Mouse (Mus musculus) forebrain, embryonic 13.5 days (tissue): Measurements from ENCODE around the gene Fbn1. TPM values are rescaled to one million over a fixed set of nuclear protein-coding genes. Genes with fewer than 3 reads are reported as not detected.

Source experiments
- ATAC-seq: fragments of 200-750 bp; cut with Nextera tagmentation; 2 replicates; pipeline ENCODE4 v1.8.0; 2017
- H3K27ac ChIP-seq: fragments of 300-500 bp; sonication (generic); 2 replicates; pipeline ENCODE4 v1.5.1; 2015; ENCODE audit warnings: inconsistent platforms, mild to moderate bottlenecking, moderate library complexity
- H3K27me3 ChIP-seq: fragments of 300-500 bp; sonication (generic); 2 replicates; pipeline ENCODE4 v1.6.1; 2015; ENCODE audit warnings: mild to moderate bottlenecking, inconsistent platforms
- H3K36me3 ChIP-seq: fragments of 300-500 bp; sonication (generic); 2 replicates; pipeline ENCODE4 v1.6.1; 2015; ENCODE audit warnings: mild to moderate bottlenecking, inconsistent platforms; ENCODE audit not compliant: poor library complexity, severe bottlenecking
- H3K4me1 ChIP-seq: fragments of 300-500 bp; sonication (generic); 2 replicates; pipeline ENCODE4 v1.6.1; 2015; ENCODE audit warnings: inconsistent platforms
- H3K4me2 ChIP-seq: fragments of 300-500 bp; sonication (generic); 2 replicates; pipeline ENCODE4 v1.6.1; 2015; ENCODE audit warnings: inconsistent platforms, mild to moderate bottlenecking, moderate library complexity
- H3K4me3 ChIP-seq: fragments of 300-500 bp; sonication (generic); 2 replicates; pipeline ENCODE4 v1.5.1; 2015; ENCODE audit warnings: mild to moderate bottlenecking, inconsistent platforms
- H3K9ac ChIP-seq: fragments of 300-500 bp; sonication (generic); 2 replicates; pipeline ENCODE4 v1.6.1; 2015; ENCODE audit warnings: mild to moderate bottlenecking, inconsistent platforms
- H3K9me3 ChIP-seq: fragments of 300-500 bp; sonication (generic); replicated peaks from 2 replicates; pipeline ENCODE4 v1.6.1; 2016; ENCODE audit warnings: inconsistent platforms
- WGBS: fragments of 180-500 bp; shearing (Covaris S2); methylation state at CpG from one replicate; pipeline ENCODE4 v1.1.7; 2015; 5-methylcytosine and 5-hydroxymethylcytosine counted together
- polyA plus RNA-seq: library from polyadenylated mRNA; unstranded; fragments of >200 nt; fragmentation: Nextera tagmentation; extraction: Ambion mirVana; gene quantifications from 2 replicates; pipeline ENCODE4 v1.2.1, GENCODE M21; 2015

The Fbn1 gene
- polyA plus RNA-seq, 1 experiment from 2014 or later: 1.8 TPM

GRCm38 (mm10) chr2:125477367-125477766 is 30.4 kb downstream of the Fbn1 start:
- no peaks in the 10 kb centered on the region for H3K27me3 ChIP-seq
- no peak overlapping the region for H3K4me2 ChIP-seq
- H3K4me3 ChIP-seq: no peak overlapping the region
- WGBS: 89% methylated on average over 3 of the region's 3 CpGs
- H3K9ac ChIP-seq: no peak overlapping the region
- H3K27ac ChIP-seq: no peak overlapping the region
- ATAC-seq: no peak
- no peaks in the 10 kb centered on the region for H3K36me3 ChIP-seq
- H3K9me3 ChIP-seq: no peaks in the 10 kb centered on the region
- H3K4me1 ChIP-seq: no peaks in the 10 kb centered on the region

GRCm38 (mm10) chr2:125476231-125476630 is 31.6 kb downstream of the Fbn1 start:
- no peaks in the 10 kb centered on the region for H3K36me3 ChIP-seq
- H3K27me3 ChIP-seq: no peaks in the 10 kb centered on the region
- H3K4me3 ChIP-seq: no peak overlapping the region
- H3K4me1 ChIP-seq: no peaks in the 10 kb centered on the region
- no peaks in the 10 kb centered on the region for H3K9me3 ChIP-seq
- no peak overlapping the region for H3K4me2 ChIP-seq
- no peak overlapping the region for H3K9ac ChIP-seq
- WGBS: 84% methylated on average over 3 of the region's 3 CpGs
- H3K27ac ChIP-seq: no peak overlapping the region
- ATAC-seq: no peak

GRCm38 (mm10) chr2:125474690-125475089 is 33.1 kb downstream of the Fbn1 start:
- Histone ChIP-seq H3K4me2 (no peak overlapping the region), H3K9me3 (no peaks in the 10 kb centered on the region), H3K36me3 (no peaks in the 10 kb centered on the region), H3K9ac (no peak overlapping the region), H3K27ac (no peak overlapping the region), H3K4me1 (no peaks in the 10 kb centered on the region), H3K27me3 (no peaks in the 10 kb centered on the region), H3K4me3 (no peak overlapping the region)
- no peak for ATAC-seq
- WGBS: 85% methylated on average over 5 of the region's 5 CpGs

DNA sequence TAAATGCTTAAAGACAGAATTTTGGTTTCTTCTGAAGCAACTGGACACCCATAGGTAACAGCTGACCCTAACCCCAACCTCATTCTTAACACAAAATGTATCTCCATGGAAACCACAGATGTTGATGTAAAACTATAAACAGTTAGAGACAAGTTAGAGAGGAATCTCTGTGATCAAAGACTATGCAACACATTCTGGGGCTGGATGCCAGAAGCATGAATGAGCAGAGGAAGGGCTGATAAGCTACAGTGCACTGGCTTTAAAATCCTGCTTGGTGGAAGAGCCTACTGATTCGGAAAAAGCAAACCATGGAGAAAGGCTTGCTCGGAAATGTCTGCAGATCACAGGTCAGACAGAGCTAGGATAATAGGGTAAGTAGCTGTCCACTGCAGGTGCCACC is 34.6 kb downstream of the Fbn1 start:
- no peak overlapping the region for H3K4me2 ChIP-seq
- H3K4me1 ChIP-seq: no peaks in the 10 kb centered on the region
- H3K27me3 ChIP-seq: no peaks in the 10 kb centered on the region
- no peak overlapping the region for H3K4me3 ChIP-seq
- H3K9me3 ChIP-seq: no peaks in the 10 kb centered on the region
- WGBS: 93% methylated on average over 2 of the region's 2 CpGs
- H3K36me3 ChIP-seq: 0 out of 2 replicates have a peak, but pooled peaks cover 2% of the 10 kb centered on the region
- H3K9ac ChIP-seq: no peak overlapping the region
- no peak for ATAC-seq
- no peak overlapping the region for H3K27ac ChIP-seq

DNA sequence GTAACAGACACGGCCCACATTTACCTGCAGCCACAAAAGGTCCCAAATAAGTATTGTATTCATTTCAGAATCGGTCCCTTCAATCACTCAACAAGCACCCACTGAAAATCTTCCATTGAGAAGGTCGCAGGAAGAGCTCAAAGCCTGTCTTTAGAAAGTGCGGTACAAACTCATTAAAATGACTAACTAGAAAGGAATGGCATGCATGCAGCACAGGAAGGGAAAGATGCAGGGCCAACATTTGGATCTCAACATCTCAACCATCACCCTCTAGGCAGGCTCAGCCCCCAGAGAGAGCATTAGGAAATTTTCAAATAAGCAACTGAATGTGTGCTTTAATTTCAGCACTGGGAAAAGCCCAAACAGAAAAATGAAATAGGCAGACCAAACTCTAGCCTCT is 36.1 kb downstream of the Fbn1 start:
- Histone ChIP-seq H3K4me1 (no peaks in the 10 kb centered on the region), H3K4me2 (no peak overlapping the region), H3K27ac (no peak overlapping the region), H3K36me3 (peaks cover 9% of the 10 kb centered on the region; the same call in 1 of the 2 replicates), H3K27me3 (no peaks in the 10 kb centered on the region), H3K9ac (no peak overlapping the region), H3K9me3 (no peaks in the 10 kb centered on the region), H3K4me3 (no peak overlapping the region)
- WGBS: 84% methylated on average over 4 of the region's 4 CpGs
- ATAC-seq: no peak

DNA sequence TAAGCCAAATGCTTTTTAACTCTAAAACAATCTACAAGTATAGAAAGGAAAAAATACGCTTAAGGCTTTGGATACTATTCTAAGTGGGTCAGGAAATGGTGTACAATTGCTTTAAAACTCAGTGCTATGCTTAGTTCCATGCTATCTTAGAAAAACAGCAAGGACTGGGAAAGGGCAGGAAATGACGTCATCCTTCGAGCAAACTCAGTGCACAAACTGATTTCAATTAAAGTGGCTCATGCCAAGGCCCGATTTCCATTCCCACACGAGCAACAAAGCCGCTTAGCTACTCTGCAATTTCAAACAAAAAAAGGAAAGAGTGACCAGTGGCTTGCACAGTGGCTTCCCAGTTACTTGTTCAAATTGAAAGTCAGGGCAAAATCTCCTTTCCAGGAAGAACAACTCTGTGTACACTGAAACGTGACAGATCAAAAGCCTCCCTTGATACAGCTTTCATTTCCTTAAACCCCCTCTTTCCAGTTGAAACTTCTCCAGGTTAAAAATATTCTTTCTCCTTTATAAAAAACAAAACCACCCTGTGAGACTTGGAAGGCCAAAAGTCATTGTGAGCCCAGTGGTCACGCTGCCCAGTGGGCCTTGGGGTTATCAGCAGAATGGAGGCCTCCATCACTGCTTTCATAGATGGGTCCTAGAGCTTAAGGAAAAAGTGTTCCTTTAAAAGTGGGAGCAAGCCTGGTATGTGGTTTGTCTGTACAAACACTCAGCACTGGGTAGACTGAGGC is 37.1 kb downstream of the Fbn1 start:
- Histone ChIP-seq H3K4me2 (no peak overlapping the region), H3K27ac (no peak overlapping the region), H3K9ac (no peak overlapping the region), H3K36me3 (peaks cover 18% of the 10 kb centered on the region; the same call in 1 of the 2 replicates), H3K27me3 (no peaks in the 10 kb centered on the region), H3K9me3 (no peaks in the 10 kb centered on the region), H3K4me3 (no peak overlapping the region), H3K4me1 (no peaks in the 10 kb centered on the region)
- ATAC-seq: no peak
- 73% methylated on average over 8 of the region's 8 CpGs for WGBS

DNA sequence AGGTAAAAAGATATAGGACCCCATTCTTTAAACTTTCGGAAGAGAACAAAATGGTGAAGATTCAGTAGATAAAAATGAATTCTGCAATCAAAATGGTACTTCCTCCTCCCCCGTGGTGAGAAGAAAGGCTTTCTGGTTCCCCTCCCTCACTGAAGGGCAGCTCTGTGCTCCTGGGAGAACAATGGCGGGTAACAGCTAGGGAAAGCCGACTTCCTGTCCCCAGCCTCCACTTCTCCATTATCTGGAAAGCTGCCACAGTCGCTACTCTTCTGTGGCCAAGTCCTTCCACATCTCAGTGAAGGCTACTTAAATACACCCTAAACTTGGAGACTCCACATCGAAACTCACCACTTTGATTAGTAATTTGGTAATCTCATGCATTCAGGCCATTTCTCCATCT is 43.8 kb downstream of the Fbn1 start:
- Histone ChIP-seq H3K27me3 (no peaks in the 10 kb centered on the region), H3K4me2 (no peak overlapping the region), H3K4me3 (no peak overlapping the region), H3K4me1 (no peaks in the 10 kb centered on the region), H3K27ac (no peak overlapping the region), H3K36me3 (peaks cover 22% of the 10 kb centered on the region; the same call in 1 of the 2 replicates), H3K9me3 (no peaks in the 10 kb centered on the region), H3K9ac (no peak overlapping the region)
- ATAC-seq: no peak
- WGBS: 88% methylated on average over 6 of the region's 6 CpGs

GRCm38 (mm10) chr2:125459087-125459486 is 48.7 kb downstream of the Fbn1 start:
- Histone ChIP-seq H3K9ac (no peak overlapping the region), H3K4me1 (no peaks in the 10 kb centered on the region), H3K27me3 (no peaks in the 10 kb centered on the region), H3K4me2 (no peak overlapping the region), H3K9me3 (no peaks in the 10 kb centered on the region), H3K36me3 (no peaks in the 10 kb centered on the region), H3K4me3 (no peak overlapping the region), H3K27ac (no peak overlapping the region)
- no peak for ATAC-seq
- WGBS: 89% methylated on average over 3 of the region's 3 CpGs

GRCm38 (mm10) chr2:125456059-125456789 is 51.6 kb downstream of the Fbn1 start:
- H3K9me3 ChIP-seq: no peaks in the 10 kb centered on the region
- no peak overlapping the region for H3K9ac ChIP-seq
- no peak overlapping the region for H3K4me3 ChIP-seq
- H3K4me1 ChIP-seq: 0 out of 2 replicates have a peak, but pooled peaks cover 6% of the 10 kb centered on the region
- no peak for ATAC-seq
- H3K27me3 ChIP-seq: no peaks in the 10 kb centered on the region
- no peak overlapping the region for H3K27ac ChIP-seq
- H3K4me2 ChIP-seq: no peak overlapping the region
- no peaks in the 10 kb centered on the region for H3K36me3 ChIP-seq
- WGBS: 88% methylated on average over 15 of the region's 15 CpGs

GRCm38 (mm10) chr2:125454781-125455180 is 53.0 kb downstream of the Fbn1 start:
- 96% methylated on average over 5 of the region's 5 CpGs for WGBS
- H3K27me3 ChIP-seq: no peaks in the 10 kb centered on the region
- 0 out of 2 replicates have a peak, but pooled peaks cover 6% of the 10 kb centered on the region for H3K4me1 ChIP-seq
- no peak overlapping the region for H3K4me3 ChIP-seq
- H3K27ac ChIP-seq: no peak overlapping the region
- ATAC-seq: no peak
- H3K9ac ChIP-seq: no peak overlapping the region
- H3K36me3 ChIP-seq: no peaks in the 10 kb centered on the region
- H3K4me2 ChIP-seq: no peak overlapping the region
- no peaks in the 10 kb centered on the region for H3K9me3 ChIP-seq

- WGBS: 53% methylated on average over 6 of the region's 6 CpGs
- no peak overlapping the region for H3K4me3 ChIP-seq
- peak; percentile 33; the same call in 1 of the 2 replicates for ATAC-seq
Observed at GRCm38 (mm10) chr2:125452369-125453097, 55.3 kb downstream of the Fbn1 start.

GRCm38 (mm10) chr2:125449361-125449760 is 58.4 kb downstream of the Fbn1 start:
- Histone ChIP-seq H3K4me2 (no peak overlapping the region), H3K4me1 (0 out of 2 replicates have a peak, but pooled peaks cover 6% of the 10 kb centered on the region), H3K27ac (no peak overlapping the region), H3K9me3 (no peaks in the 10 kb centered on the region), H3K9ac (no peak overlapping the region), H3K4me3 (no peak overlapping the region), H3K27me3 (no peaks in the 10 kb centered on the region), H3K36me3 (no peaks in the 10 kb centered on the region)
- ATAC-seq: no peak
- 89% methylated on average over 8 of the region's 8 CpGs for WGBS

More at GRCm38 (mm10) chr2:125452369-125453097, 55.3 kb downstream of the Fbn1 start:
- Histone ChIP-seq H3K9ac (no peak overlapping the region), H3K4me1 (0 out of 2 replicates have a peak, but pooled peaks cover 6% of the 10 kb centered on the region), H3K27ac (no peak overlapping the region), H3K27me3 (no peaks in the 10 kb centered on the region), H3K4me2 (no peak overlapping the region), H3K9me3 (no peaks in the 10 kb centered on the region), H3K36me3 (no peaks in the 10 kb centered on the region)
